Mouse (Mus musculus) urinary bladder, postnatal 36 days (tissue): ENCODE measurements at regions not wholly inside any gene's neighbourhood (a gene's known extent, or its start where the extent isn't known, plus 50 kb on each side); places are given as distances from the start of the nearest gene placed in this dataset.

ENCODE experiments used
- DNase-seq, 2 experiments: peaks; one replicate each; pipeline ENCODE4 v3.0.0; 2022; ENCODE audit warnings: low spot score in 2 of 2, mixed read lengths in 1 of 2

- no peak for DNase-seq
Measured at GRCm38 (mm10) chr14:58691129-58691828, 451.4 kb downstream of the 1700129C05Rik start.

- DNase-seq: no peak
Measured at GRCm38 (mm10) chr14:58687814-58688213, 454.9 kb downstream of the 1700129C05Rik start.

- no peak for DNase-seq
Measured at GRCm38 (mm10) chr14:58678781-58679180, 463.9 kb downstream of the 1700129C05Rik start.

GRCm38 (mm10) chr14:58678126-58678656 lies 464.5 kb downstream of the 1700129C05Rik start:
- no peak for DNase-seq

GRCm38 (mm10) chr14:58675146-58675545 lies 467.5 kb downstream of the 1700129C05Rik start:
- DNase-seq: no peak

- no peak for DNase-seq
Measured at GRCm38 (mm10) chr14:58663946-58664345, 478.7 kb downstream of the 1700129C05Rik start.

GRCm38 (mm10) chr14:58662601-58663000 lies 480.1 kb downstream of the 1700129C05Rik start:
- DNase-seq: no peak

- DNase-seq: no peak
Measured at GRCm38 (mm10) chr14:58661416-58661815, 481.3 kb downstream of the 1700129C05Rik start.

GRCm38 (mm10) chr14:58657263-58657662 lies 485.4 kb downstream of the 1700129C05Rik start:
- DNase-seq: no peak

- no peak for DNase-seq
Measured at GRCm38 (mm10) chr14:58656935-58657238, 485.8 kb downstream of the 1700129C05Rik start.

- DNase-seq: no peak
Measured at GRCm38 (mm10) chr14:58656212-58656934, 486.3 kb downstream of the 1700129C05Rik start.

- DNase-seq: no peak
Measured at GRCm38 (mm10) chr14:58653026-58653425, 489.7 kb downstream of the 1700129C05Rik start.

- DNase-seq: no peak
Measured at GRCm38 (mm10) chr14:58652004-58652403, 490.7 kb downstream of the 1700129C05Rik start.

GRCm38 (mm10) chr14:58651210-58651609 lies 491.5 kb downstream of the 1700129C05Rik start:
- no peak for DNase-seq

- DNase-seq: no peak
Measured at GRCm38 (mm10) chr14:58638337-58638696, 504.4 kb downstream of the 1700129C05Rik start.

- no peak for DNase-seq
Measured at GRCm38 (mm10) chr14:58637405-58638336, 505.0 kb downstream of the 1700129C05Rik start.

- DNase-seq: peak; percentile 18 to 42
Measured at GRCm38 (mm10) chr14:58631221-58631620, 511.5 kb downstream of the 1700129C05Rik start.

GRCm38 (mm10) chr14:58628266-58628665 lies 514.4 kb downstream of the 1700129C05Rik start:
- no peak for DNase-seq

GRCm38 (mm10) chr14:58626506-58627256 lies 516.0 kb downstream of the 1700129C05Rik start:
- DNase-seq: no peak

GRCm38 (mm10) chr14:58620186-58620585 lies 522.5 kb downstream of the 1700129C05Rik start:
- no peak for DNase-seq

GRCm38 (mm10) chr14:58617656-58618055 lies 525.0 kb downstream of the 1700129C05Rik start:
- no peak for DNase-seq
